Mouse (Mus musculus): ENCODE data around the gene Vmn1r152.
"Not testable (repeated sequence)": the region's sequence is repeated elsewhere in the genome, so short reads cannot be mapped to it uniquely, and the experiment has no call there.

Vmn1r152 gene

GRCm38 (mm10) chr7:22522667-22523066 is at the start of gene Vmn1r152:
Gene Vmn1r152 (plus strand): TSS chr7:22522967.
- DNase-seq (ENCODE audit: extremely low spot score) = not testable (repeated sequence)

- not testable (repeated sequence) for DNase-seq (ENCODE audit: extremely low spot score)
These were observed 23.2 kb upstream of the Vmn1r152 start, which contains the start of gene Vmn1r151 for GRCm38 (mm10) chr7:22499578-22499977. Gene Vmn1r151 (minus strand): TSS chr7:22499678.

DNA sequence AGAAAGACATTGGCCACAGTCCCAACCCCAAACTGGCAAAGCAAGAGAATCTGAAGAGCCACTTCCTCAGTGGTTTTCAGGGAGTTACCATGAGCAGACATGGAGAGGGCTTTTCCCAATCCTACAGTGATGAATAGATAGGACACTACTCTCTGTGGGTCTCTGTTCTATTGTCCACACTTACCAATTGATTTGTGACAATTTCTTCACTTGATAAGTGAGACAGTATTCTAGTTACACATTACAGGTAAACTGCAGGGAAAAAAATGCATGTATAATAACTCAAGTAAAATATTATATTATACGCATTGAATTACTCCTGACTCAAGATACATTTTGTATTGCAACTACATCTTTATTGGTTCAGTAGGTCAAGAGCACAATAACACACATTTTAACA is 12.0 kb downstream of the Vmn1r152 start, which contains the start of gene Gm8677:
Gene Gm8677 (minus strand): TSS at position 101 of the 400 bp plus-strand sequence.
- DNase-seq (ENCODE audit: extremely low spot score) = not testable (repeated sequence)

DNA sequence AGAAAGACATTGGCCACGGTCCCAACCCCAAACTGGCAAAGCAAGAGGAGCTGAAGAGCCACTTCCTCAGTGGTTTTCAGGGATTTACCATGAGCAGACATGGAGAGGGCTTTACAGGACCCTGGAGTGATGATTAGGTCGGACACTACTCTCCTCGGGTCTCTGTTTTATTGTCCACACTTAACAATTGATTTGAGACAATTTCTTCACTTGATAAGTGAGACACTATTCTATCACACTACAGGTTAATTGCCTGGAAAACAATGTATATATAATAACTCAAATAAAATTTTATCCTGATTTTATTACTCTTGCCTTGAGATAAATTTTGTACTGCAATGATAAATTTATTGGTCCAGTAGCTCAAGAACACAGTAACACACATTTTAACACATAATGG is 42.5 kb downstream of the Vmn1r152 start, which contains the start of gene Gm4201:
Gene Gm4201 (minus strand): TSS at position 101 of the 400 bp plus-strand sequence.
- not testable (repeated sequence) for DNase-seq (ENCODE audit: extremely low spot score)

All from embryo, embryonic 9.5 days (tissue).